Mouse (Mus musculus): ENCODE data around the gene Asb1.

The Asb1 gene

GRCm38 (mm10) chr1:91606701-91607100, 66.4 kb downstream of the Asb1 start:
- no peak for DNase-seq (ENCODE audit: low read depth)

DNA sequence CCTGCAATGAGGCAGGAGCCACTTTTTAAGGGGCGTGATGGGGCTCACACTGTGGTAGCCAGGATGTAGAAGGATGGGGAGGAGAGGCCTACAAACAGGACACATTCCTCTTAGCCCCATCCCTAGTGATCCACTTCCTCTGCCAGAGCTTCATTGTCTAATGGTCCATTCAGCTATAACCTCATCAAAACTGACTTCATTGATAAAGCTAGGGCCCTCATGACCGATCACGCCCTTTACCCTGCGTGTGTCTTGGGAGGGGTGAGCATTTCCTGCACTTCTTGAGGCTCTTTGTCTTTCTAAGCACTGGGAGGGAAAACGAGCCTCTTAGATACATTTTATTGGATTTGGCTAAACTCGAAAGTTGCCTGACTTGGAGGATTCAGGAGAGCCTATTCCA, 66.8 kb downstream of the Asb1 start:
- DNase-seq (ENCODE audit: low read depth) = no peak
